Mouse (Mus musculus) frontal cortex, postnatal 36 days (tissue): ENCODE measurements around the gene Krt72.
A peak's percentile ranks its signal among the peaks of the same experiment; 100 is the strongest.

Experiments
- DNase-seq, 2 experiments: peaks; one replicate each; pipeline ENCODE4 v3.0.0; 2022; ENCODE audit warnings: low spot score in 2 of 2

Gene Krt72

DNA sequence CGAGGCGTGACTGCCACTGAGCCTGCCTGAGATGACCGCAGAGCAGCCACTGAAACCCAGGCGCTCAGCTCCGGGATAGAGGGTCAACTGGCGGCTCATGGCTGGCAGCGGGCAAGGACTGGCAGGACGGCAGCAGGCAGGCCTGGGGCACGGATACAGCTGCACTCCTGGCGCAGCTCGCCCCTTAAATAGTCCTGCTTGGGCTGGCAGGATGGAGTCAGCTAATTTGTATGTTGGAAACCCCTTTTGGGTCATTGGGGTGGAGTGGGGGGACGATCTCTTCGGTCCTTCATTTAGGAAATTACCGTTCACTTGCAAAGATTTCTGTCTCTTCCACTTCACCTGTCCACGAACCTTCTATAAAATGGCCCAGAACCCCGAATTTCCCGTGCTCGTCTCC lies at the start of gene Krt72:
TSS of gene Krt72 (minus strand) at position 101 of the 400 bp plus-strand sequence.
- DNase-seq = no peak

GRCm38 (mm10) chr15:101834784-101835328 lies 48.6 kb upstream of the Krt72 start:
- DNase-seq = no peak

DNA sequence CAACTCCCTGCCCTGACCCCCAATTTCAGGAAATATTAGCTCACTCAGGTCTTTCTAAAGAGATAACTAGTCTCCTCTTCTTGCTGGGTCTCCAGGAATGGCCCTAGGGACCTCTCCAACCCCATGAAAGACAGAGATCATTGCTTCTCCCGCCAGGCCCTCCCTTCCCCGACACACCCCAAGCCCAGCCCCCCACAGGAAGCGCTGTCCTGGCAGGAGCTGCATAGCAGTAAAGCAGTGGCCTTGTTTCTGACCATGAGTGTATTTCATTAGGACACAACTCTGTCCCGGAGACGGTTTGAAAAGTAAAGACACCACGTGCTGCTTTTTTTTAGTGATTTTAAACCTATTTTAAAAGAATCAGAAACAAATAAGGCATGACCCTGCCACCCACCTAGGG lies 46.9 kb upstream of the Krt72 start:
- no peak for DNase-seq

GRCm38 (mm10) chr15:101829441-101829840 lies 43.2 kb upstream of the Krt72 start:
- DNase-seq = no peak

DNA sequence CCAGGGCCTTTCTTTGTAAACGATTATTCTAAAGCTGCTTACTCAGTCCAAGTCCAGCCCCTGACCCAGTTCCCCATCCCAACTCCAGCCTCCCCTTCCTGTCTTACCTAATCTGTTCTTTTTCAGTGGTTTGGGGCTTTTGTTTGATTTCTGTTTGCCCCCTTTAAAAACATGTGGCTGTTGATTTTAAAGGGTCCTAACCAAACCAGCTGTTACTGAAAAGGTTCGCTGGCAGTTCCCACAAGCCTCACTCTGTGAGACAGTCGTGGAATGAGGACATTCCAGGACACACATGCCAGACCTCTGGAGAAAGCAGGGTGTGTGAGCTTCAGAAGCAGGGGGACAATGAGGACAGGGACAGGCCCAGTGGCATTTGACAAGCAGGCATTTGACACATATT lies 35.5 kb upstream of the Krt72 start:
- no peak for DNase-seq

DNA sequence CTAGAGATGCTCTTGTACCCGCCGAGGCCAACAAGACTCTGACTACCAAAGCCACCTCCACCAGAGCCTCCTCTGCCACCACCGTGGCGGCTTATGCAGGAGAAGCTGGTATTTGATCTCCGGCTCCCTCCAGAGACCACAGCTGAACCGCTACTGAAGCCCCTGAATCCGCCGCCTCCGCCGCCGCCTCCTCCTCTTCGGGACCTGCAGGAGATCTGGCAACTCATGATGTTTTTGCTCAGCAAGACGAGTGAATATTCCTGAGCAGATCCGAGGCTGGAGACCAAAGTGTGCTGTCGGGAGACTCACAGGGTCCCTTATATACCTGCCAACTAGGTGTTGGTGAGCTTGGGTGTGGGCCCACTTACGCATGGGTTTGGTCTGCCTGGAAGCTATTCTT lies 31.6 kb upstream of the Krt72 start, which contains the start of gene Krt2:
TSS of gene Krt2 (minus strand) at position 295 of the 400 bp plus-strand sequence.
- no peak for DNase-seq

GRCm38 (mm10) chr15:101803052-101803822 lies 17.0 kb upstream of the Krt72 start:
- DNase-seq = peak; percentile 31 to 60

DNA sequence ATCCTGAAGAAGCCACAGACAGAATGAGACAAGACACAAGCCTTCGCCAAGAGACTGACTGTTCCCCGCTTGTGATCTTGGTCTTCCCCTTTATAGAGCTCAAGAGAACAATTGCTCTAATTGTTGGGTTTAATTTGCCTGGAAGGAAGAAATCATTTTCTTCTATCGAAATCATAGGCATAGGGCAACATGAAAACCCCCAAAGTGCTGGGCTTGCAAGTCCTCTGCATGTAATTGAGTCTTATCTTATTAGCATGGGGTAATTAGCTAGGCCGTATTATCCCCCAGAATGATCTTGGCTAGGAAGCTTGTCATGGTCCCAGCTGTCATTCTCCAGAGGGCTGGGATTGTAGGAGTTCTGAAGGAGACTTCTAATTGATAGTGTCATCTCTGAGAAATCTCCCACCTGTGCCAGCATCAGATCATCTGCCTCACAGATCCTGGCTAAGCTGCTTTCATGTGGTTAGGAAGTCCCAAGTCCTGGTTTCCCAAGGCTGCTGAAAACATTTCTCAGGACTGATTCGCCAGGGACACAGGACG lies 16.1 kb upstream of the Krt72 start, which contains the start of gene Krt73:
TSS of gene Krt73 (minus strand) at position 51 of the 540 bp plus-strand sequence.
- DNase-seq = no peak

- DNase-seq = no peak
Observed at GRCm38 (mm10) chr15:101790867-101791266, 4.6 kb upstream of the Krt72 start.

- DNase-seq = no peak
Observed at GRCm38 (mm10) chr15:101773420-101773819, 12.8 kb downstream of the Krt72 start.

GRCm38 (mm10) chr15:101772711-101773081 lies 13.6 kb downstream of the Krt72 start:
- DNase-seq = peak; percentile 91 to 94

GRCm38 (mm10) chr15:101772080-101772710 lies 14.1 kb downstream of the Krt72 start:
- no peak for DNase-seq

GRCm38 (mm10) chr15:101770226-101770625 lies 16.0 kb downstream of the Krt72 start:
- DNase-seq = no peak

- DNase-seq = no peak
Observed at GRCm38 (mm10) chr15:101742711-101743110, 43.5 kb downstream of the Krt72 start, which contains the start of gene Krt71. Krt71 (minus strand) TSS chr15:101743109.

DNA sequence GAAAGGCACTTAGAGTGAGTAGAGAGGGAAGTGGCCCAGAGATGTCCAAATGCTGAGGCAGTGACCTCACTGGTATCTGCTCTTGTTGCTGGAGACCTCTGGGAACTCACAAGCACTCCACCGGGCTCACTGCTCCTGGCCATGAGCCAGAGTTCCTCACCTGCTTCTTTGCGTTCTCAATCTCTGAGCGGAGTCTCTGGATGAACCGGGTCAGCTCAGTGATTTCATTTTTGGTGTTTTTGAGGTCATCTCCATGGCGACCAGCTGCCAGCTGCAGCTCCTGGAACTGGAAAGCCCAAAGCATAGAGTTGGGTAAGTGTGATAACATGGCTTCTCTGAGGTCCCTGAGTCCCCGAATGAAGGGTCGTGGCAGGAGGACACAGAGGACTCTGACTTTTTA lies 48.5 kb downstream of the Krt72 start:
- DNase-seq = no peak

- DNase-seq = no peak
Observed at GRCm38 (mm10) chr15:101730653-101731052, 55.6 kb downstream of the Krt72 start.
